Mouse (Mus musculus) kidney, adult 2 months (tissue): ENCODE data around the gene Limch1. TPM values are rescaled to one million over a fixed set of nuclear protein-coding genes. Genes with fewer than 3 reads are reported as not detected.

ENCODE experiments used
- DNase-seq: peaks from one replicate; pipeline ENCODE4 v3.0.0; 2021
- H3K27ac ChIP-seq: fragments of 200-500 bp; 2 replicates; pipeline ENCODE4 v1.5.1; 2012; ENCODE audit warnings: low read depth, low read length, control low read depth, inconsistent platforms; ENCODE audit not compliant: insufficient read depth
- H3K27me3 ChIP-seq: fragments of 200-500 bp; replicated peaks from 2 replicates; pipeline ENCODE4 v1.6.1; 2012; ENCODE audit warnings: mild to moderate bottlenecking, moderate library complexity, low read length, inconsistent platforms; ENCODE audit not compliant: control insufficient read depth, insufficient read depth
- H3K36me3 ChIP-seq: fragments of 200-500 bp; 2 replicates; pipeline ENCODE4 v1.6.1; 2012; ENCODE audit warnings: mild to moderate bottlenecking, moderate library complexity, low read length, inconsistent platforms; ENCODE audit not compliant: control insufficient read depth, insufficient read depth
- H3K4me1 ChIP-seq: fragments of 200-500 bp; 2 replicates; pipeline ENCODE4 v1.6.1; 2011; ENCODE audit warnings: low read length; ENCODE audit not compliant: control insufficient read depth, insufficient read depth
- H3K4me3 ChIP-seq: fragments of 200-500 bp; 2 replicates; pipeline ENCODE4 v1.5.1; 2011; ENCODE audit warnings: mild to moderate bottlenecking, low read depth, low read length, control low read depth; ENCODE audit not compliant: insufficient read depth
- CTCF ChIP-seq: fragments of 200-500 bp; conservative IDR thresholded peaks from 2 replicates; pipeline ENCODE4 v1.5.1; 2011; ENCODE audit warnings: low read depth, mild to moderate bottlenecking, control low read depth, low read length, moderate library complexity, mixed read lengths; ENCODE audit not compliant: insufficient read depth, insufficient read length
- POLR2A ChIP-seq: fragments of 200-500 bp; IDR thresholded peaks from one replicate; pipeline ENCODE4 v1.6.1; 2011; ENCODE audit warnings: low read depth, low read length, control low read depth
- WGBS: fragments of 180-500 bp; shearing (Covaris S2); methylation state at CpG from one replicate; pipeline ENCODE4 v1.1.7; 2018; 5-methylcytosine and 5-hydroxymethylcytosine counted together
- polyA plus RNA-seq: library from polyadenylated mRNA; depleted of rRNA; stranded (reverse); fragments of >200 nt; gene quantifications from 2 replicates; pipeline ENCODE4 v1.2.3, GENCODE M21; 2012

Limch1 gene
- polyA plus RNA-seq, 1 experiment, result 27.0 TPM

DNA sequence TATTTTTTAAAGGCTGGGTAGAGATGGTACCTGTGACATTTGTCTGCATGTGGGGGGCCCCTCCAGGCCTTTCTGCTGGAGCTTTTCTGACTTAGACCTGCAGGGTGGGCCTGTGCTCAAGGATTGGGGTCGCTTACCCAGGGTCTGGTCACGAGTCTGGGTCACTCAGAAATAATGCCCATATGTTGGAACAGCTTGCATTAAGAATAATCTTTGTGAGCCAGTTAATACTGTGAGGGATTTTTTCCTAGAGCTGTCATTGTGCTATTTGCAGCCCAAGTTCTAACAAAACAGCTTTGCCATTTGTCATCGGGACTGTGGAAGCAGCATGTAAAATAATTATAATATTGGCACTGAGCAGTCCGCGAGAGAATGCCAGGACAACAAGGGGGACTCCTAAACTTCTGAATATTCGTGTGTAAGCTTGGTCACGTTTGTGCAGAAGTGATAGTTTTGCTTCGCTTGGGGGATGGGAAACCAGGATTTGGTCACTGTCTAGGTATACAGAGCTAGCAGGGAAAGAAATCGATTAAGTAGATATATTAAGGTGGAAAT, 63.5 kb downstream of the Limch1 start:
- Histone ChIP-seq H3K27ac (no peak overlapping the region), H3K27me3 (no peaks in the 10 kb centered on the region), H3K4me1 (no peaks in the 10 kb centered on the region), H3K4me3 (no peak overlapping the region), H3K36me3 (no peaks in the 10 kb centered on the region)
- WGBS, result 84% methylated on average over 9 of the region's 9 CpGs
- no peak for TF ChIP-seq CTCF
- TF ChIP-seq POLR2A, result no peak
- DNase-seq, result no peak

DNA sequence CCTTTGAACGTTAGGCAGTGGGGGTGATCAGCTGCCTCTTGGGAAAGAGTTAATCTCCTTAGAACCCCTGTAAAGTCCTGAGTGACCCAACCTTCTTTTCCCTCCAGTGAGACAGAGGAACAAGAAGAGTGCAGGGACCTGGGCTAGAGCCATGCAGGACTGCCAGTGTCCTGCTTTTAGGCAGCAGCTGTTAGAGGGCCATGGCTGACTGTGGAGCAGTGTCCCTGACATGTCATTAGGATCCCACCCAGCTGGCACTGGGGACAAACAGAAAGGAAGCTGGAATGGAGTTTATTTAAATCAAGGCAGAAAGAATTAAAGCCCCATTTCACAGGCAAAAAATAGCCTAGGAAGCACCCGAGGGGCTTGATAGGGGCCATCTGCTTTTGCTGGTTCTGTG, 64.8 kb downstream of the Limch1 start:
- DNase-seq, result no peak

DNA sequence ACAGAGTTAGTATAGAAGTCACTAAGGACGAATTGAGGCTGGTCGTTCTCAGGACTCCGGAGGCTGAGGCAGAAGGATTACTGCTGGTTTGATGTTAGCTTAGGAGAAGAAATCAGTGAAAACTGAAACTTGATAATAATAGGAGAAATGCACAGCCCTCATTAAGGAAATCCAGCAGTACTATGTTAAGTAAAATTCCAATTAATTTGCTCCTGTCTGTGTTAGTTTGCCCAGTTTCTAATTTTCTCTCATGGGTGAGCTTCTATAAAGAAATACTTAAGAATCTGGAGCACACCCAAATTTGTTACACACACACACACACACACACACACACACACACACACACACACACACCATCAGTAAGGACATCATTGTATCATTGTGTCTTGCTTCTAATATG, 69.0 kb downstream of the Limch1 start:
- TF ChIP-seq CTCF (no peak), POLR2A (no peak)
- H3K4me1 ChIP-seq, result no peaks in the 10 kb centered on the region
- H3K4me3 ChIP-seq, result no peak overlapping the region
- no peak overlapping the region for H3K27ac ChIP-seq
- H3K27me3 ChIP-seq, result no peaks in the 10 kb centered on the region
- H3K36me3 ChIP-seq, result no peaks in the 10 kb centered on the region
- DNase-seq, result no peak
- 92% methylated on average over 3 of the region's 3 CpGs for WGBS

More for the DNA sequence above, 64.8 kb downstream of the Limch1 start:
- TF ChIP-seq CTCF, result no peak
- TF ChIP-seq POLR2A, result no peak
- H3K4me3 ChIP-seq, result no peak overlapping the region
- 73% methylated on average over 2 of the region's 2 CpGs for WGBS
- no peaks in the 10 kb centered on the region for H3K27me3 ChIP-seq
- H3K4me1 ChIP-seq, result no peaks in the 10 kb centered on the region
- no peak overlapping the region for H3K27ac ChIP-seq
- no peaks in the 10 kb centered on the region for H3K36me3 ChIP-seq

DNA sequence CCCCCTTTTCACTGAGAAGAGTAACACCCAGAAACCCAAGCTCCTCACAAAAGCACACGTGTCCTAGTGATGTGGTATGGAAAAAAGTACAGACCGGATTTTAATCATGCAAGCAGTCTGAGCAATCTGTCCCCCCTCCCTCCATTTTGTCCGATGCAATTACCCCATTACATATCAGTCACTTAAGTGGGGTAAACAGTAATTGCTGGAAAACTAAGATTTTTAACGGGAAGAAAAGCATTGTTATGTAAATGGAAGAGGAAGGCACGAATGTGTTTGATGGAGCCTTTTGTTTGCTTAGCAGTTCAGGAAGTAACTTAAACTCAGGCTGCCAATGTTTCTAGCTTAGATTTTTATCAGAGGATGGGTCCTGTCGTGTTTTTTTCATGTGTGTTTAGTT, 70.2 kb downstream of the Limch1 start:
- DNase-seq, result no peak
- WGBS, result 42% methylated on average over 6 of the region's 6 CpGs
- Histone ChIP-seq H3K27me3 (no peaks in the 10 kb centered on the region), H3K4me3 (no peak overlapping the region), H3K27ac (no peak overlapping the region), H3K36me3 (no peaks in the 10 kb centered on the region), H3K4me1 (no peaks in the 10 kb centered on the region)
- TF ChIP-seq CTCF (no peak), POLR2A (no peak)

DNA sequence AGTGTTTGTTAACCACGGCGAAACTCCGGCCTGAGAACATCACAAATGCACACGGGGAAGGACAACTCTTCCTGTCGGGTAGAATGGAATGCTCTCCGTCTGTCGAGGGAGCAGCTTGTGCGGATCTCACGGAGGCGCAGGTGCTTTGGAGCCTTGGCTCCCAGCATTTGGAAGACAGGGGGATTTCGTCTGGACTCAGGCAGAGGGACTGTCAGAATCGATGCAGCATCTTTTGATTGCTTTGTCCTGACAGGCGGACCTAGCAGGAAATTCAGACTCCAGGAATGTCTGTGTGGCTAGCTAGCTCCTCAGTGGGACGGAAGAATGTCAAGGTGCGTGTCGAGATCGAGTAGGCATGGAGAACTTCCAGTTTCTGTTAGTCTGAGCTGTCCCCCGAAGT, 71.1 kb downstream of the Limch1 start:
- no peak for DNase-seq
- Histone ChIP-seq H3K36me3 (no peaks in the 10 kb centered on the region), H3K4me3 (no peak overlapping the region), H3K4me1 (no peaks in the 10 kb centered on the region), H3K27ac (no peak overlapping the region), H3K27me3 (no peaks in the 10 kb centered on the region)
- WGBS, result 59% methylated on average over 18 of the region's 18 CpGs
- TF ChIP-seq POLR2A (no peak), CTCF (no peak)

DNA sequence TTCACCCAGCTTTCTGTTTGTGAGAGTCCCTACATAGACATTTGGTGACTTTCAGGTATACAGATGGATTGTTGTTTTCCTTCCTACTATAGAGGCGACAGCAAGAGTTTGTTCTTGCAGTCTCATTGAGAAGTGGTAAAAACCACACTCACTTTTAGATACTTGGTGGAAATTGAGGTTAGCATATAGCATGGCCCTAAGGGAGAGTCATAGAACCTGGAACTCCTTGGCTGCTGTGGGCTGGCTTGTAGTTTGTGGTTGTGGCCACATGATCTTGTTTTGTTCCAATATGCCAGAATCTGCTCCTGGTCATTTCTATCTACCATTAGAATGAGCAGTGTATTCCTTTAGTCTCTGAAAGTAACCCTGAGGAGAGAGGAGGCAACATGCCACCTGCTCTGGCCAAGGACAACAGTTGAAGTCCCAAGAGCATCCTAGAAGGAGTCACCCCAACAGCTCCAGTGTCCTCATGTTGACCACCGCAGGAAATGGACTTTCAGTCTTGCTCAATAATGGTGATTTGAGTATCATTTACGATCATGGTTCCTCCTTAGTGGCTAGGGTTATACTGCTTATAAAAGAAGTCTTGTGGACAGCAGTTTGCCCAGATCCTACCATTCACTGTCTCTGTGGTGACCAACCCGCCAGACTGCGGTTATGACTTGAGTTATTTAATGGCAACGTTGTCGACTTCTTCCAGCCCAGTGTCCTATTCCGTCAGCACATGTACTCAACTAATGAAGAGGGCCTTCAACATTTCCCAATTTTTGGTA, 71.7 kb downstream of the Limch1 start:
- TF ChIP-seq POLR2A, result no peak
- Histone ChIP-seq H3K4me1 (no peaks in the 10 kb centered on the region), H3K27ac (no peak overlapping the region), H3K36me3 (no peaks in the 10 kb centered on the region), H3K27me3 (no peaks in the 10 kb centered on the region), H3K4me3 (no peak overlapping the region)
- no peak for DNase-seq
- 95% methylated on average over 8 of the region's 8 CpGs for WGBS

DNA sequence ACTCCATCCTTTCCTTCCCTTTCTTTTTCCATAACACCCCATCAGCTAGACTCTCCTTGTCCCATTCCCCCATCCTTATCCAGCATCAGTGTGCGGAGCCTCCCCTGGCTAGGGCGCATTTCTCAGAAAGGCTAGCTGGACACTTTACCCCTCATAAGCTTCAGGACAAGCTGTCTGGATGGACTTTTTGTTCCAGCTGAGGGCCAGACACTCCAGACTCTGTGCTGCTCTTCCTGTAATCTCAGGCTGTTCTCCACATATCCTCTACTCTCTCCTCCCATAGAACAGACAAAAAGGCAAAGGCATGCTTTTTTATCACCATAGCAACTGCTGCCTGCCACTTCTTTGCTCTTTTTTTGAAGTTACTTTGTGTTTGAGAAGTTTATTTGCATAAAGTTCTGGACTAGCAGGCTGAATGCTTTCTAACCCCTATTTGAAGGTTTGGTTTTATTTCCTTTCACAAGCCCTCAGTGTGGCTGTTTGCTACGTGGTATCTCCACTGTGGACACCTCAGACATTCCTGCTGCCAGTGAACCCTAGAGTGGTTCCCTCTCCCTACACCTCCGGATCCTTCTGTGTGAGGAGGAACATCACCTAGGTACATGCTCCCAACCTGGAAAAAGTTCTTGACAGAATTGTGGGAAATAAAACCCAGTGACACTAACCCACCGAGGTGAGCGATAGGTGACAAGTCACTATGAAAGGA, 77.0 kb downstream of the Limch1 start:
- Histone ChIP-seq H3K4me3 (no peak overlapping the region), H3K27ac (no peak overlapping the region), H3K4me1 (no peaks in the 10 kb centered on the region), H3K27me3 (no peaks in the 10 kb centered on the region), H3K36me3 (no peaks in the 10 kb centered on the region)
- no peak for DNase-seq
- WGBS, result 90% methylated on average over 6 of the region's 6 CpGs
- no peak for TF ChIP-seq CTCF
- no peak for TF ChIP-seq POLR2A
